Mouse (Mus musculus): ENCODE results near the gene Tmem132d. TPM values are rescaled to one million over a fixed set of nuclear protein-coding genes. Genes with fewer than 3 reads are reported as not detected.
A peak's percentile ranks its signal among the peaks of the same experiment; 100 is the strongest.

The Tmem132d gene
- polyA plus RNA-seq, 1 experiment from 2014 or later = 0.34 TPM

GRCm38 (mm10) chr5:128392372-128392771 lies 40.5 kb downstream of the Tmem132d start:
- WGBS = 92% methylated on average over 3 of the region's 3 CpGs
- Histone ChIP-seq H3K27me3 (ENCODE audit: control insufficient read depth, insufficient read depth, low read length) (no peaks in the 10 kb centered on the region), H3K4me1 (ENCODE audit: control insufficient read depth, insufficient read depth, low read length) (peaks cover 9% of the 10 kb centered on the region; the same call in 1 of the 2 replicates), H3K4me2 (replicated peaks; ENCODE audit: low read depth, low read length) (no peak overlapping the region), H3K36me3 (ENCODE audit: control insufficient read depth, insufficient read depth, low read length) (no peaks in the 10 kb centered on the region), H3K4me3 (ENCODE audit: low read length) (no peak overlapping the region), H3K9ac (ENCODE audit: low read depth, low read length) (no peak overlapping the region), H3K9me3 (ENCODE audit: control insufficient read depth, low read length) (peaks cover 10% of the 10 kb centered on the region), H3K27ac (ENCODE audit: low read depth, low read length) (no peak overlapping the region)
- no peak for ATAC-seq (ENCODE audit: low FRiP score, low TSS enrichment)

GRCm38 (mm10) chr5:128389665-128390064 lies 43.2 kb downstream of the Tmem132d start:
- 54% methylated on average over 4 of the region's 4 CpGs for WGBS
- Histone ChIP-seq H3K9ac (ENCODE audit: low read depth, low read length) (no peak overlapping the region), H3K4me3 (ENCODE audit: low read length) (no peak overlapping the region), H3K4me1 (ENCODE audit: control insufficient read depth, insufficient read depth, low read length) (peaks cover 9% of the 10 kb centered on the region; the same call in 1 of the 2 replicates), H3K36me3 (ENCODE audit: control insufficient read depth, insufficient read depth, low read length) (no peaks in the 10 kb centered on the region), H3K27me3 (ENCODE audit: control insufficient read depth, insufficient read depth, low read length) (no peaks in the 10 kb centered on the region), H3K9me3 (ENCODE audit: control insufficient read depth, low read length) (0 out of 2 replicates have a peak, but pooled peaks cover 5% of the 10 kb centered on the region), H3K27ac (ENCODE audit: low read depth, low read length) (no peak overlapping the region), H3K4me2 (replicated peaks; ENCODE audit: low read depth, low read length) (no peak overlapping the region)
- no peak for ATAC-seq (ENCODE audit: low FRiP score, low TSS enrichment)

GRCm38 (mm10) chr5:128388358-128389141 lies 44.3 kb downstream of the Tmem132d start:
- 18% methylated on average over 7 of the region's 7 CpGs for WGBS
- H3K4me1 ChIP-seq (ENCODE audit: control insufficient read depth, insufficient read depth, low read length) = peaks cover 9% of the 10 kb centered on the region; the same call in 1 of the 2 replicates
- no peak overlapping the region for H3K27ac ChIP-seq (ENCODE audit: low read depth, low read length)
- no peak overlapping the region for H3K4me2 ChIP-seq (replicated peaks; ENCODE audit: low read depth, low read length)
- 0 out of 2 replicates have a peak, but pooled peaks cover 5% of the 10 kb centered on the region for H3K9me3 ChIP-seq (ENCODE audit: control insufficient read depth, low read length)
- peak; percentile 81 for ATAC-seq (ENCODE audit: low FRiP score, low TSS enrichment)
- H3K27me3 ChIP-seq (ENCODE audit: control insufficient read depth, insufficient read depth, low read length) = no peaks in the 10 kb centered on the region
- no peak overlapping the region for H3K9ac ChIP-seq (ENCODE audit: low read depth, low read length)
- no peak overlapping the region for H3K4me3 ChIP-seq (ENCODE audit: low read length)
- no peaks in the 10 kb centered on the region for H3K36me3 ChIP-seq (ENCODE audit: control insufficient read depth, insufficient read depth, low read length)

GRCm38 (mm10) chr5:128369814-128370213 lies 63.1 kb downstream of the Tmem132d start:
- WGBS = 87% methylated on average over 3 of the region's 3 CpGs
- no peaks in the 10 kb centered on the region for H3K9me3 ChIP-seq (ENCODE audit: control insufficient read depth, low read length)

GRCm38 (mm10) chr5:128369111-128369510 lies 63.8 kb downstream of the Tmem132d start:
- Histone ChIP-seq H3K4me3 (ENCODE audit: low read length) (no peak overlapping the region), H3K36me3 (ENCODE audit: control insufficient read depth, insufficient read depth, low read length) (no peaks in the 10 kb centered on the region), H3K4me1 (ENCODE audit: control insufficient read depth, insufficient read depth, low read length) (no peaks in the 10 kb centered on the region), H3K9me3 (ENCODE audit: control insufficient read depth, low read length) (no peaks in the 10 kb centered on the region), H3K4me2 (replicated peaks; ENCODE audit: low read depth, low read length) (no peak overlapping the region), H3K27ac (ENCODE audit: low read depth, low read length) (no peak overlapping the region), H3K9ac (ENCODE audit: low read depth, low read length) (no peak overlapping the region), H3K27me3 (ENCODE audit: control insufficient read depth, insufficient read depth, low read length) (no peaks in the 10 kb centered on the region)
- WGBS = 94% methylated on average over 7 of the region's 7 CpGs
- ATAC-seq (ENCODE audit: low FRiP score, low TSS enrichment) = no peak

More at GRCm38 (mm10) chr5:128369814-128370213, 63.1 kb downstream of the Tmem132d start:
- Histone ChIP-seq H3K4me2 (replicated peaks; ENCODE audit: low read depth, low read length) (no peak overlapping the region), H3K27ac (ENCODE audit: low read depth, low read length) (no peak overlapping the region), H3K36me3 (ENCODE audit: control insufficient read depth, insufficient read depth, low read length) (no peaks in the 10 kb centered on the region), H3K4me3 (ENCODE audit: low read length) (no peak overlapping the region), H3K27me3 (ENCODE audit: control insufficient read depth, insufficient read depth, low read length) (no peaks in the 10 kb centered on the region), H3K4me1 (ENCODE audit: control insufficient read depth, insufficient read depth, low read length) (no peaks in the 10 kb centered on the region), H3K9ac (ENCODE audit: low read depth, low read length) (no peak overlapping the region)
- ATAC-seq (ENCODE audit: low FRiP score, low TSS enrichment) = no peak

- ATAC-seq (ENCODE audit: low FRiP score, low TSS enrichment) = no peak
- Histone ChIP-seq H3K4me2 (replicated peaks; ENCODE audit: low read depth, low read length) (no peak overlapping the region), H3K36me3 (ENCODE audit: control insufficient read depth, insufficient read depth, low read length) (no peaks in the 10 kb centered on the region), H3K9me3 (ENCODE audit: control insufficient read depth, low read length) (no peaks in the 10 kb centered on the region), H3K9ac (ENCODE audit: low read depth, low read length) (no peak overlapping the region), H3K4me1 (ENCODE audit: control insufficient read depth, insufficient read depth, low read length) (no peaks in the 10 kb centered on the region), H3K4me3 (ENCODE audit: low read length) (no peak overlapping the region), H3K27me3 (ENCODE audit: control insufficient read depth, insufficient read depth, low read length) (no peaks in the 10 kb centered on the region), H3K27ac (ENCODE audit: low read depth, low read length) (no peak overlapping the region)
- 96% methylated on average over 3 of the region's 3 CpGs for WGBS
These were observed 67.5 kb downstream of the Tmem132d start for GRCm38 (mm10) chr5:128365261-128365985.

- WGBS = 47% methylated on average over 23 of the region's 23 CpGs
- H3K9me3 ChIP-seq (ENCODE audit: control insufficient read depth, low read length) = no peaks in the 10 kb centered on the region
- H3K4me2 ChIP-seq (replicated peaks; ENCODE audit: low read depth, low read length) = no peak overlapping the region
- no peak overlapping the region for H3K4me3 ChIP-seq (ENCODE audit: low read length)
- H3K27me3 ChIP-seq (ENCODE audit: control insufficient read depth, insufficient read depth, low read length) = no peaks in the 10 kb centered on the region
- H3K9ac ChIP-seq (ENCODE audit: low read depth, low read length) = no peak overlapping the region
- ATAC-seq (ENCODE audit: low FRiP score, low TSS enrichment) = no peak
- H3K4me1 ChIP-seq (ENCODE audit: control insufficient read depth, insufficient read depth, low read length) = no peaks in the 10 kb centered on the region
- H3K36me3 ChIP-seq (ENCODE audit: control insufficient read depth, insufficient read depth, low read length) = no peaks in the 10 kb centered on the region
- no peak overlapping the region for H3K27ac ChIP-seq (ENCODE audit: low read depth, low read length)
These were observed 71.8 kb downstream of the Tmem132d start for GRCm38 (mm10) chr5:128360946-128361675.

- 26% methylated on average over 2 of the region's 2 CpGs for WGBS
- Histone ChIP-seq H3K9ac (ENCODE audit: low read depth, low read length) (no peak overlapping the region), H3K27me3 (ENCODE audit: control insufficient read depth, insufficient read depth, low read length) (no peaks in the 10 kb centered on the region), H3K4me2 (replicated peaks; ENCODE audit: low read depth, low read length) (no peak overlapping the region), H3K36me3 (ENCODE audit: control insufficient read depth, insufficient read depth, low read length) (no peaks in the 10 kb centered on the region), H3K9me3 (ENCODE audit: control insufficient read depth, low read length) (no peaks in the 10 kb centered on the region; the same call in 1 of the 2 replicates), H3K4me3 (ENCODE audit: low read length) (no peak overlapping the region), H3K27ac (ENCODE audit: low read depth, low read length) (no peak overlapping the region), H3K4me1 (ENCODE audit: control insufficient read depth, insufficient read depth, low read length) (no peaks in the 10 kb centered on the region)
- ATAC-seq (ENCODE audit: low FRiP score, low TSS enrichment) = no peak
These were observed 84.0 kb downstream of the Tmem132d start for GRCm38 (mm10) chr5:128348835-128349234.

Measured in kidney, embryonic 14.5 days (tissue).